Mouse (Mus musculus): Measurements from ENCODE around the gene Tbrg1. TPM values are rescaled to one million over a fixed set of nuclear protein-coding genes. Genes with fewer than 3 reads are reported as not detected.

The Tbrg1 gene
- total RNA-seq, 2 experiments from 2014 or later: 44.4 to 45.6 TPM

DNA sequence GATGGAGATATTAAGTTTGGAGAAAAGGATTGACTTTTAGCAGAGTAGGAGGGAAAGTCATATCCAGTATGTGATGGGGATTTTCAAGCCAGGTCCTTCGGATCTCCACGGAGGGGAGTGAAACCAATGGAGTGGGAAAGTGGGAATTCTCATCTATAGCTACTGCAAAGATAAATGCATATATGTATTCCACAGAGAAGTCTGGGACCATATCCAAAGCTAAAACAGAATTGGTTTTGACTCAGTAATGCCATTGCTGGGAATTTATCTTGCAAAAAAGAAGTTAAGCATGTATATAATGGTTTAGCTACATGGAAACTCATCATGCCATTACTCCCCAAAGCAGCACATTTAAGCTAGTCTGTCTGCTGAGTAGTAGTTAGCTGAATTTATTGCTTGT, 24.8 kb downstream of the Tbrg1 start:
- no peak for DNase-seq (ENCODE audit: low spot score in 2 of 2)

- no peak for DNase-seq (ENCODE audit: low spot score in 2 of 2)
Observed at GRCm38 (mm10) chr9:37629941-37630340, 27.2 kb downstream of the Tbrg1 start.

GRCm38 (mm10) chr9:37628581-37628980, 28.5 kb downstream of the Tbrg1 start:
- no peak for DNase-seq (ENCODE audit: low spot score in 2 of 2)

DNA sequence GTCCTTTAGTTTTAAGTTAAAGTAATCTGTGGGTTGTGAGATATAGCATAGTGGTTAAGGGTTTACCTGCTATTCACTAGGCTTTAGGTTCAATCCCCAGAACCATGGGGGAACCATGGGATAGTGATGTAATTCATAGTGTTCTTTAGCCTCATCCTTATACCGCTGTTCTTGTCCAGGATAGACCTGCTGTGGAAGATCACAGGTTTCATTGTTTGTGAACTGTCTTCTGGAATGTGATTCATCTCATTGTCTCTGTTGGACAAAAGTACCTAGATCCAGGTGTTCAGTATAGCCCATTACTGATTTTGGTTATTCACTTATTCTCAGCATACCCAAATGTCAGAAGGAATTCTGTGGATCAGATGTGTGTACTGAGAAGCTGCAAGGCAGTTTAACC, 29.8 kb downstream of the Tbrg1 start:
- DNase-seq (ENCODE audit: low spot score in 2 of 2): no peak

GRCm38 (mm10) chr9:37626103-37626567, 31.0 kb downstream of the Tbrg1 start:
- peak in 1 of 2 experiments; percentile 51 for DNase-seq (ENCODE audit: low spot score in 2 of 2)

- DNase-seq (ENCODE audit: low spot score in 2 of 2): peak; percentile 87 to 92
Observed at GRCm38 (mm10) chr9:37625641-37626040, 31.5 kb downstream of the Tbrg1 start.

- peak in 1 of 2 experiments; percentile 41 for DNase-seq (ENCODE audit: low spot score in 2 of 2)
Observed at GRCm38 (mm10) chr9:37625129-37625528, 32.0 kb downstream of the Tbrg1 start.

DNA sequence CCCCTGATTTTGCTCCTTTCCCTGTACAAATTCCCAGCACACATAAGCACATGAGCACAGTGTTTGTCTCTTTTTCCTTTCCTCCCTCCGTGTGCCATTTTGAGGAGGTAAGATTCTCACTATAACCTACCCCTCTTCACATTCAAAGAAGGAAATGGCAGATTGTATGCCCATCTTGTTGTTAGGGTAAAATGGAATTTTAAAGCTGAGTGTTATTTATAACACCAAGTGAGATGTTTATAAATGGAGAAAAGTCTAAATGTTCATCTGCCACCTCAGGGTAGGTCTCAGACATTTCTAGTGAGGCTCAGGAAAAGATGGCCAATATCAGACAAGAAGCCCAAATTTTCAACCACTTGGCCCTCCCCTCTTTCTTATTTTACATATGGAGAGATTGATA, 32.6 kb downstream of the Tbrg1 start:
- DNase-seq (ENCODE audit: low spot score in 2 of 2): no peak

- DNase-seq (ENCODE audit: low spot score in 2 of 2): no peak
Observed at GRCm38 (mm10) chr9:37623981-37624380, 33.1 kb downstream of the Tbrg1 start.

DNA sequence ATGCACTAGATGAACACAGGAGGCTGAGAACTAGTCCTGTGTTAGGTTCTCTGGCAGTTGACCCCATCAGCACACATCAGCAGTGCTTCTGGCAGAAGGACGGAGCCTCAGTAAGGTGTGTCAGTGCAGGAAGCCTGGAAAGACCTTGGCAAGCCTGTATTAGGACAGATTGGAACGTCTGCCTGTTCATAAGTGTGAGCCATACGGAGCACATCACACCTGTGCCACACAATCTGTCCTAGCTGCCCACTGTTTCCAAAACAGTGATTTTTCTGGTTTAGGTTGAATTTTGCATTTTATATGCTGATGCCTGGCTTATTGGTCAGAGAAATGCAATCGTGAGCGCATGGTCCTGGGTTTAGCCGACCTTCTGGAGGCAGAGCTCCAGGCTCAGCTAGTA, 35.8 kb downstream of the Tbrg1 start:
- DNase-seq (ENCODE audit: low spot score in 2 of 2): peak in 1 of 2 experiments; percentile 71

GRCm38 (mm10) chr9:37616770-37617169, 40.3 kb downstream of the Tbrg1 start:
- DNase-seq (ENCODE audit: low spot score in 2 of 2): peak in 1 of 2 experiments; percentile 72

GRCm38 (mm10) chr9:37615220-37615619, 41.9 kb downstream of the Tbrg1 start:
- peak in 1 of 2 experiments; percentile 66 for DNase-seq (ENCODE audit: low spot score in 2 of 2)

DNA sequence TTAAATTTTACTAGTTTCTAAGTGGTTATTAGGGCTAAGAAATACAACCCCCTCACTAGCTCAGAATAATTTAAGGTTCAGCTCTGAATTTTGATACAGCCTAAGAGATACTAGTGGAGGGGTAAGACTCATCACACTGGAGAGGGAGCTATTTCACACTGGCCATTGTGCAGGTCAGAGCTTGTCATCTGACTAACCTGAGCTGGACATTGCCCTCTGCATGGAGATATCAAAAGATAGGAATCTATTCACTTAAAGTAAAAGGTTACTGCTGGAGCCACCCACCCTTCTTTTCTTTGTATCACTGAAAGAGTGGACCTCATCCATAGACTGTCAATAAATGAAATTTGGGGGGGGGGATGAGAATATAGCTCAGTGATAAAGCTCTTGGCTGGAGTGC, 42.8 kb downstream of the Tbrg1 start:
- DNase-seq (ENCODE audit: low spot score in 2 of 2): no peak

GRCm38 (mm10) chr9:37613911-37614280, 43.2 kb downstream of the Tbrg1 start:
- DNase-seq (ENCODE audit: low spot score in 2 of 2): no peak

- peak; percentile 81 to 90 for DNase-seq (ENCODE audit: low spot score in 2 of 2)
Observed at GRCm38 (mm10) chr9:37613182-37613910, 43.8 kb downstream of the Tbrg1 start, which contains the start of gene Spa17. Gene Spa17, minus strand, starts transcription at chr9:37613722.

DNA sequence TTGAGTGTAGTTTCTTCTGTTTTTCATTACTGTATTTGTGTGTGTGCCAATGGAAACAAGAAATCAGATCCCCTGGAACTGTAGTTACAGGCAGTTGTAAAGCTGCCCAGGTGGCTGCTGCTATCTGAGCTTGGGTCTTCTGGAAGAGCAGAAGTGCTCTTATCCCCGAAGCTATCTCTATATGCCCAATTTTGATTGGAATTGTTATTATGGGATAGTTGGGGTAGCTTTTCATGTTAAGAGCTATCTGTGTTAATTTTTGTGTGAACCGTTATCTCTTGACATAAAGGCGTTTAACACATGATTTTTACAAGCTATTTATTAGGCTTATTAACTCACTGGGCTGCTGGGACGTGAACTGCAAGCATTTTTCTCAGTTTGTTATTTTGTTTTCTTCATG, 47.6 kb downstream of the Tbrg1 start:
- DNase-seq (ENCODE audit: low spot score in 2 of 2): no peak

DNA sequence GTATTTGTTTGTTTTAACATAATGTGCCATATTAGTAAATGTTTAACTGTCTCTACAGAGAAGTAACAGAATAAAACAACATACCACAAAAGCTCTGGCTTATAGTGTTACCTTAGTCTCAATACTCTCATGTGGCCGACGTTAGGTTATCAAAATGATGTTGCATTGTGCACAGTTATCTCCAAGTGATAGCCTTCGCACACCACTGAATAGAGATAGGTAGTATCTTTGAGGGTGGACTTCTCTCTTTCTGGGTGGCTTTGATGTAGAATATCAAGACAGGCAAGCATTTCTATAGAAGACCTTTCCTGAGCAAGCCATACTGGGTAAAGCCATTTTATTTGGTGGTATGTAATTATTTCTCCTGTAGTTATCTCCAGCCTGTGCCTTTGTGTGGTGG, 52.0 kb downstream of the Tbrg1 start:
- no peak for DNase-seq (ENCODE audit: low spot score in 2 of 2)

DNA sequence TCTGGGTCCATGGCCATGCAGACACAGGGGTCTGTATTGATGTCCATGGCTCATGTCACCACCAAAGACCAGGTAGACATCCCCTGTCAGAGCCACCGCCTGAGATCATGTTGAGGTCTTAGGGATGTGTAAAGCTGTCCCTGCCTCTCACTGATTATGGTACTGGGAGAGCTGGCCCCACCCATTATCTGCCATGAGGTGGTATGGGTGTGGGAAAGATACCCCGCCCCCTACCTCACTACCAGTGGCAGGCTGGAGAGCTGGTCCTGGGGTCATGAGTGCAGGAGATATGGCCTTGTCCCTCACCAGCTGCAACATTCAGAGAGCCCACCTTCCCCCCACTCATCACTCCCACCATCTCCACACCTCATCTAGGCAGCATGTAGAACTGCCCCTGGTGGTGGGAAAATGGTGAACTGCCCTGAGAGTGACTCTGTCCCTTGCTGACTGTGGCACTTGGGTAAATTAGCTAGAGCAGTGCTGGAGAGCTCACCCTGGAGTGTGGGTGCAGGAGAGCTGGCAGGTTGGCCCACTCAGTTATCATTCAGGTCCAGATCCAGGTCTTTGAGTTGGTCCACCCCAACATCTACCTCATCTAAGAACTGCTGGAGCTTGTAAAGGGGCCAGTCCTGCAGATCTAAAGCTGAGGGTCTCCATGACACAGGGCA, 56.4 kb downstream of the Tbrg1 start:
- no peak for DNase-seq (ENCODE audit: low spot score in 2 of 2)
